Mouse (Mus musculus) ES-E14 (cell line): ENCODE measurements at regions not wholly inside any gene's neighbourhood (a gene's known extent, or its start where the extent isn't known, plus 50 kb on each side); places are given as distances from the start of the nearest gene placed in this dataset.

Experiments used
- HCFC1 ChIP-seq: IDR thresholded peaks from 2 replicates; pipeline ENCODE4 v1.6.1; 2012; ENCODE audit warnings: low read length, inconsistent platforms, borderline replicate concordance; ENCODE audit not compliant: insufficient read depth
- MAFK ChIP-seq: IDR thresholded peaks from 2 replicates; pipeline ENCODE4 v1.6.1; 2014; ENCODE audit warnings: mild to moderate bottlenecking, low read depth, low read length, inconsistent platforms; ENCODE audit not compliant: insufficient read depth
- ZNF384 ChIP-seq: IDR thresholded peaks from 2 replicates; pipeline ENCODE4 v1.6.1; 2012; ENCODE audit warnings: low read depth, low read length, inconsistent platforms

- TF ChIP-seq MAFK (no peak), ZNF384 (no peak), HCFC1 (no peak)
These were observed 505.8 kb upstream of the Brinp1 start for GRCm38 (mm10) chr4:69459990-69460389.
